Mouse (Mus musculus) liver, embryonic 14.5 days (tissue): ENCODE data around the gene Rnf213. TPM values are rescaled to one million over a fixed set of nuclear protein-coding genes. Genes with fewer than 3 reads are reported as not detected.

Experiments used
- ATAC-seq: fragments of 200-750 bp; cut with Nextera tagmentation; 2 replicates; pipeline ENCODE4 v1.8.0; 2017; ENCODE audit warnings: moderate number of reproducible peaks, mild to moderate bottlenecking, moderate library complexity; ENCODE audit not compliant: insufficient read depth
- DNase-seq, 3 experiments: peaks; one replicate each; pipeline ENCODE4 v3.0.0-alpha.2; 2012 to 2013; ENCODE audit warnings: low read depth in 3 of 3, low spot score in 3 of 3
- H3K27ac ChIP-seq: fragments of 300-500 bp; sonication (generic); 2 replicates; pipeline ENCODE4 v1.5.1; 2014; ENCODE audit warnings: moderate library complexity, mild to moderate bottlenecking, control low read depth, inconsistent platforms
- H3K27me3 ChIP-seq: fragments of 300-500 bp; sonication (generic); 2 replicates; pipeline ENCODE4 v1.6.1; 2014; ENCODE audit warnings: mild to moderate bottlenecking, low read length, moderate library complexity; ENCODE audit not compliant: control insufficient read depth, insufficient read depth
- H3K36me3 ChIP-seq: fragments of 300-500 bp; sonication (generic); replicated peaks from 2 replicates; pipeline ENCODE4 v1.6.1; 2014; ENCODE audit warnings: low read depth; ENCODE audit not compliant: control insufficient read depth, insufficient read depth
- H3K4me1 ChIP-seq, 2 experiments: fragments of 200-500 bp in 1 of 2; fragments of 300-500 bp in 1 of 2; sonication (generic) in 1 of 2; replicated peaks; 2 replicates each; pipeline ENCODE4 v1.6.1; 2012 to 2014; ENCODE audit warnings: antibody characterized with exemption in 1 of 2, inconsistent platforms in 1 of 2, low read length in 1 of 2; ENCODE audit not compliant: control insufficient read depth in 2 of 2, insufficient read depth in 2 of 2
- H3K4me2 ChIP-seq: fragments of 300-500 bp; sonication (generic); 2 replicates; pipeline ENCODE4 v1.6.1; 2014; ENCODE audit warnings: low read depth, mild to moderate bottlenecking, control low read depth, moderate library complexity
- H3K4me3 ChIP-seq, 2 experiments: fragments of 200-500 bp in 1 of 2; fragments of 300-500 bp in 1 of 2; sonication (generic) in 1 of 2; 2 replicates each; pipeline ENCODE4 v1.5.1; 2012 to 2014; ENCODE audit warnings: low read depth in 2 of 2, low read length in 2 of 2, mild to moderate bottlenecking in 2 of 2, control low read depth in 1 of 2, inconsistent platforms in 1 of 2, moderate library complexity in 1 of 2; ENCODE audit not compliant: insufficient read depth in 1 of 2
- H3K9ac ChIP-seq: fragments of 300-500 bp; sonication (generic); replicated peaks from 2 replicates; pipeline ENCODE4 v1.6.1; 2014; ENCODE audit warnings: mild to moderate bottlenecking, control low read depth, moderate library complexity
- H3K9me3 ChIP-seq: fragments of 300-500 bp; sonication (generic); 2 replicates; pipeline ENCODE4 v1.6.1; 2016; ENCODE audit warnings: low read length, mixed read lengths; ENCODE audit not compliant: control insufficient read depth
- CTCF ChIP-seq: IDR thresholded peaks from 2 replicates; pipeline ENCODE4 v1.5.1; 2016; ENCODE audit warnings: antibody characterized with exemption, low read depth, control low read depth
- EP300 ChIP-seq: IDR thresholded peaks from 2 replicates; pipeline ENCODE4 v1.6.1; 2016; ENCODE audit warnings: antibody characterized with exemption, low read depth
- WGBS: fragments of 180-500 bp; shearing (Covaris S2); extraction: QIAGEN DNeasy Blood & Tissue Kit; methylation state at CpG from one replicate; pipeline ENCODE4 v1.1.7; 2014; ENCODE audit not compliant: insufficient replicate concordance; 5-methylcytosine and 5-hydroxymethylcytosine counted together
- polyA plus RNA-seq, 2 experiments: library from polyadenylated mRNA; depleted of rRNA in 1 of 2; stranded (reverse) in 1 of 2; unstranded in 1 of 2; fragments of >200 nt; fragmentation: Nextera tagmentation in 1 of 2; extraction: Ambion mirVana in 1 of 2; gene quantifications; 2 replicates each; pipeline versions ENCODE4 v1.2.1 to v1.2.3; 2012 to 2014

Rnf213 gene
- polyA plus RNA-seq, 2 experiments = 4.9 to 6.5 TPM

DNA sequence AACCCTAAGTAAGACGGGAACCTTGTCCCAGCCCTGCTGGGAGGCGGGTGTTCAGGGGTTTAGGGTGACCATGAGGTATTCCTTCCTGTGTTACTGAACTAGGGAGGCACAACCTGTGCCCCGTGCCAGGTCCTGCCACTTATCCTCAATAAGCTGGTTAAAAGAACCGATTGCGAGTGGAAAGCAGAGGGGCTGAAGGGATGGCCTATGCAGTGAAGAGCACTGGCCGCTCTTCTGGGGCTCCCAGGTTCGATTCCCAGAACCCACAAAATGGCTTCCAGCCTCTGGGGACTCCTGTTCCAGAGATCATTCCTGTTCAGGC is 544 bp downstream of the Rnf213 start:
- DNase-seq (no peak), ATAC-seq (no peak)
- Histone ChIP-seq H3K9me3 (no peaks in the 10 kb centered on the region), H3K27ac (peak overlapping the region; percentile 4), H3K27me3 (peaks cover 5% of the 10 kb centered on the region; the same call in 1 of the 2 replicates), H3K4me3 (peak overlapping the region; percentile 78 to 96), H3K9ac (peak overlapping the region; percentile 56), H3K36me3 (no peaks in the 10 kb centered on the region), H3K4me2 (peak overlapping the region; percentile 87), H3K4me1 (peaks cover 19 to 28% of the 10 kb centered on the region in 2 experiments)
- WGBS = 15% methylated on average over 7 of the region's 7 CpGs
- no peak for TF ChIP-seq CTCF
- no peak for TF ChIP-seq EP300

GRCm38 (mm10) chr11:119394210-119394609 is 1.3 kb downstream of the Rnf213 start:
- 65% methylated on average over 6 of the region's 6 CpGs for WGBS
- no peaks in the 10 kb centered on the region for H3K36me3 ChIP-seq
- H3K4me1 ChIP-seq = peaks cover 19 to 28% of the 10 kb centered on the region in 2 experiments

DNA sequence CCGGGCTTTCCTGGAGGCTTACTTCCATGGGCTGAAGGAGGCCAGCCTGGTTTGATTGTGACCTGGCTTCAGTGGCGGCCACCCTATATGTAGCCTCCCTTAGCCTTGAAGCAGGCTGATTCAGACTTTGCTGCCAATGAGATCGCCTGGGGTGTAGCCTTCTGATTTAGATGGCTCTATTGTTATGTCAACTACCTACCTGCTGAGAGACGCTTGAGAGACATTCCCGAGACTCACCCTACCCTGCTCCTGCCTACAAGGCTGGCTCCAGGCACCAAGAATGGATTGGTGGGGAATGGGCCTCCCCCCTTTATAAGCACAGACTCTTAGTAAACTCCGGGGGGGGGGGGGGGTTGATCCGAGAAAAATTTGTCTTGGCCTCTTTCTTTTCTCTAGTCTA is 2.5 kb downstream of the Rnf213 start:
- Histone ChIP-seq H3K4me1 (peaks cover 19 to 24% of the 10 kb centered on the region in 2 experiments), H3K36me3 (no peaks in the 10 kb centered on the region), H3K9ac (no peak overlapping the region), H3K9me3 (no peaks in the 10 kb centered on the region), H3K27ac (no peak overlapping the region), H3K4me2 (no peak overlapping the region), H3K4me3 (no peak overlapping the region), H3K27me3 (no peaks in the 10 kb centered on the region)
- no peak for TF ChIP-seq EP300
- no peak for TF ChIP-seq CTCF
- DNase-seq (no peak), ATAC-seq (no peak)
- WGBS = 53% methylated on average over 7 of the region's 7 CpGs

More at GRCm38 (mm10) chr11:119394210-119394609, 1.3 kb downstream of the Rnf213 start:
- no peak overlapping the region; the same call in 1 of the 2 replicates for H3K9ac ChIP-seq
- peak overlapping the region; percentile 87 for H3K4me2 ChIP-seq
- peaks cover 5% of the 10 kb centered on the region; the same call in 1 of the 2 replicates for H3K27me3 ChIP-seq
- H3K27ac ChIP-seq = no peak overlapping the region
- ATAC-seq = no peak
- TF ChIP-seq EP300 (no peak), CTCF (no peak)
- H3K9me3 ChIP-seq = no peaks in the 10 kb centered on the region
- H3K4me3 ChIP-seq = peak overlapping the region; percentile 78 to 96; a peak in 3 of 4 replicates
- DNase-seq = no peak

GRCm38 (mm10) chr11:119395931-119396330 is 3.0 kb downstream of the Rnf213 start:
- H3K4me1 ChIP-seq = peaks cover 19 to 23% of the 10 kb centered on the region in 2 experiments
- H3K9me3 ChIP-seq = no peaks in the 10 kb centered on the region
- H3K27ac ChIP-seq = no peak overlapping the region
- H3K4me2 ChIP-seq = no peak overlapping the region
- H3K4me3 ChIP-seq = no peak overlapping the region
- TF ChIP-seq EP300 (no peak), CTCF (no peak)
- H3K27me3 ChIP-seq = no peaks in the 10 kb centered on the region
- H3K9ac ChIP-seq = no peak overlapping the region
- ATAC-seq (no peak), DNase-seq (no peak)
- 61% methylated on average over 13 of the region's 13 CpGs for WGBS
- H3K36me3 ChIP-seq = no peaks in the 10 kb centered on the region

- H3K27me3 ChIP-seq = no peaks in the 10 kb centered on the region
- no peak overlapping the region for H3K4me3 ChIP-seq
- DNase-seq = no peak
These were observed 3.6 kb downstream of the Rnf213 start for GRCm38 (mm10) chr11:119396461-119396860.

More at GRCm38 (mm10) chr11:119396461-119396860, 3.6 kb downstream of the Rnf213 start:
- Histone ChIP-seq H3K9ac (no peak overlapping the region), H3K4me2 (no peak overlapping the region), H3K36me3 (no peaks in the 10 kb centered on the region), H3K27ac (no peak overlapping the region), H3K9me3 (no peaks in the 10 kb centered on the region), H3K4me1 (peaks cover 14 to 18% of the 10 kb centered on the region in 2 experiments)
- no peak for ATAC-seq
- TF ChIP-seq EP300 = no peak
- WGBS = 59% methylated on average over 7 of the region's 7 CpGs
